Mouse (Mus musculus) kidney, adult 2 months (tissue): ENCODE measurements around the gene Prdm16.

Experiments
- CTCF ChIP-seq: fragments of 200-500 bp; conservative IDR thresholded peaks from 2 replicates; pipeline ENCODE4 v1.5.1; 2011; ENCODE audit warnings: low read depth, mild to moderate bottlenecking, control low read depth, low read length, moderate library complexity, mixed read lengths; ENCODE audit not compliant: insufficient read depth, insufficient read length
- POLR2A ChIP-seq: fragments of 200-500 bp; IDR thresholded peaks from one replicate; pipeline ENCODE4 v1.6.1; 2011; ENCODE audit warnings: low read depth, low read length, control low read depth

GRCm38 (mm10) chr4:154359762-154360300, 276.8 kb downstream of the Prdm16 start:
- no peak for TF ChIP-seq CTCF
- no peak for TF ChIP-seq POLR2A
